Mouse (Mus musculus) small intestine, adult 2 months (tissue): Measurements from ENCODE around the gene Itga6.
"Not testable (repeated sequence)": the region's sequence is repeated elsewhere in the genome, so short reads cannot be mapped to it uniquely, and the experiment has no call there.

Experiments
- CTCF ChIP-seq: fragments of 200-500 bp; IDR thresholded peaks from 2 replicates; pipeline ENCODE4 v1.5.1; 2012; ENCODE audit warnings: low read depth, mild to moderate bottlenecking, control low read depth, inconsistent platforms, low read length, moderate library complexity, mixed read lengths; ENCODE audit not compliant: insufficient replicate concordance, insufficient read length; ENCODE audit errors: extremely low read depth
- POLR2A ChIP-seq: fragments of 200-500 bp; IDR thresholded peaks from 2 replicates; pipeline ENCODE4 v1.6.1; 2012; ENCODE audit warnings: low read depth, mild to moderate bottlenecking, control low read depth, inconsistent platforms, low read length, moderate library complexity

- not testable (repeated sequence) for TF ChIP-seq CTCF, POLR2A
Measured at GRCm38 (mm10) chr2:71906356-71906755, 160.9 kb downstream of the Itga6 start.
